Mouse (Mus musculus) Muller cell, postnatal 12 days (primary cell): ENCODE results near the gene Klhl20.
A peak's percentile ranks its signal among the peaks of the same experiment; 100 is the strongest.
"Not testable (repeated sequence)": the region's sequence is repeated elsewhere in the genome, so short reads cannot be mapped to it uniquely, and the experiment has no call there.

Experiments
- DNase-seq: peaks from one replicate; pipeline ENCODE4 v3.0.0-alpha.2; 2015; ENCODE audit errors: inconsistent ontology term

Gene Klhl20

DNA sequence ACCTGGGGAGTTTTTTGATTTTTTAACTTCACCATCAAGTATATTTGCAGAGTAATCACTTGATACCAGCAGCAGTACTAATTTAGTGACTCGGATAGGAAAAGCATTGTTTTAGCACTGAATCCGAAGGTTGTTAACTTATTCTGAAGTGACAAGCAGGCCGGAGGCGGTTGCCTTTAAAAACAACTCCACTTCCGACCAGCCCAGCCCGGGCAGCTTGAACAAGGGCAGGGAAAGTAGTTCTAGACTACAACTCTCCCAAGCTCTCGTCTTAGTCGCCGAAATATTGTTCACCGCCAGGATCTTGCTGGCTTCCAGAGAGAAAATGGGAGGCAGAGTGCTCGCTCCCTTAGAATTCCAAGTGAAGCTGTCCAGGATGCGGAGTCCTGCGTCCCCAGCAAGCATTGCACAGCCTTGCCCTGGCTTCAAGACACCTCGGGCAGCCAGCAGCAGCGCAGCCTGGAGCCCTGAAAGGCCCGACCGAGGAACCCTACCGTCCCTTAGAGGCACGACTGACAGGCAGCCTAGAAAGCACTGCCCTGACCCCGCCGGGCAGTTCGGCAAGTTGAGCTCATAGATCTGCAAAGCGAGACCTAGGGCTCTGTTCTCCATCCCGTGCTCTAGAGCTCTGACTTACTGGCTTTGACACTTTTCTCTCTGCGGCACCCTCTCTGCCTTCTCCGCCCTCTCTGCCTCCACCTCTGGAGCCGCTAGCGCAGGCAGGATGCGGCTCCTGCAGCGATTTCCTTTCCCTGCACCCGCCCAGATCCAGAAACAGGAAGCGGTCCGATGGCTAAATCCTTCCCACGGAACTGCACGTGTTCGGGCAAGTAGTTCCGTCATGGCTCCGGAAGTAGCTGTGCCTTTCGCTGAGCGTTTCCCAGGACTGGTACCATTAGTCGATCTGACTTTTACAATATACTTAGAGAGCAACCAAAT is at the start of gene Klhl20:
Gene Klhl20 (minus strand): TSS at position 786 of the 939 bp plus-strand sequence.
- peak; percentile 89 for DNase-seq

DNA sequence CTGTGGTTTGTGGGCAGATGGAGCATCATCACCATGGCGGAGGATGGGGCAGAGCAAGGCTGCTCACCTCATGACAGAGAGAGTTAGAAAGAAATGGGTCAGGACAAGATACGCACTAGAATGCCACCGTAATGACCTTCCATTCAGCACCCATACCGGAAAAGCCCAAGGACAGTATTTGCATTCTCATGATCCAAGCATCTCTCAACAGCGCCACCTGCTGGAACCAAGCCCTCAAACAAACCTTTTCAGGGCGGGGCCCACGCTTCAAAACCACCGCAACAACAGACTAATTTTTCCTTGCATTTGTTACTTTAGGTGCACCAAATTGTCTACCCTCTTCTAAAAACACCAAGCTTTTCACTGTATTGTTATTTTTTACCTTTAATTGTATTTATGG is 49.4 kb upstream of the Klhl20 start:
- no peak for DNase-seq

DNA sequence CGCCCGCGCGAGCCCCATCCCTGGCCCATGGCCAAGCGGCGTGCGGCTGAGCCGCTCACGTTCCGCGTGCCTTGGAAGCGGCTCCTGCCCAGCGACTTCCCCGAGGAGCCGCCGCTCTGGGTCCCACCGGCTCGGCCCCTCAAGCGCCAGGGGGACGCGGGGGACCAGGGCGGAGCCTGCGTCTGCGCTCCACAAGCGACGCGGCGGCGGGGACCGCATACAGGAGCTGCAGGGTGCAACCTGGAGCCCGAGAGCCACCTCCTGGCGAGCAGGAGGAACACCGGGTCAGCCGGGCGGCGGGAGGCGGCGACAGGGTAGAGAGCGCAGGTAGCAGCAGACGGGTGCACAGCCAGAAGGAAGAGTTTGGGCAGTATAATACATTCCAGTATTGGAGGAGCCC is 39.3 kb upstream of the Klhl20 start:
- DNase-seq: peak; percentile 70

DNA sequence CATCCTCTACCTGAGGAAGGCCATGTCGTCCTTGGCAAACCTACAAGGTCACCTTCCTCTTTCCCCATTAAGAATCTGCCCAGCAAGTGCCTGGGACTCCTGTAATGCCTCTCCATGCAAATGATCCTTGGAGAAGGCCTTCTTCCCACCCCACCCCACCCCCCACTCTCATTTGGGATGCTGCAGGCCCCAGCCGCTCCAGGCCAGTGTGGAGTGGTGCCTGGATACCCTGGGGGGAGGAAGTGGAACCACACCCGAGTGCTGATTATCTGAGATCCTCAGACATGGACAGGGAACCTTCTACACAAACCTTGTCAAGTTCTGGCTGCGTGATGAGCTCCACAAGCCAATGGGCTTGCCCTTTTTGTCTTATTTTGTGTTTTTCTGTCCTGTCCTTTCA is 29.0 kb upstream of the Klhl20 start:
- no peak for DNase-seq

DNA sequence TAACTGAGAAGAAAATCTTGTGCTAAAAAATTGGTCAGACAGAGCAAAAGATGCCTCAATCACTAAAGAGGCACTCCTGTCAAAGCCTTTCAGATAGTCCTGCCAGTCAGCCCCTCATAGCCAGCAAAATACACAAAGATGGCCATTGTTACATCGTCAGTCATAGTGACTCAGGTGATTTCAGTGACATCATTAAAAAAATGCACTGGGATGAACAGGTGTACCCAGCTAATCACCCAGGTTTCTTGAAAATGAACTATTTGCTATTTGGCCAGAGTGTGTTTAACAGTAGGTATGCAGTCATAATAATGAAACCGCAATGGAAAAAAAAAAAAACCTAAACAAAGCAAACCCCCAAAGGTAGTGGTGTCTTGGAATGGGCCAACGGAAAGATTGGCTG is 27.9 kb upstream of the Klhl20 start, which contains the start of gene Tex50:
Gene Tex50 (minus strand): TSS at position 101 of the 400 bp plus-strand sequence.
- DNase-seq: no peak

DNA sequence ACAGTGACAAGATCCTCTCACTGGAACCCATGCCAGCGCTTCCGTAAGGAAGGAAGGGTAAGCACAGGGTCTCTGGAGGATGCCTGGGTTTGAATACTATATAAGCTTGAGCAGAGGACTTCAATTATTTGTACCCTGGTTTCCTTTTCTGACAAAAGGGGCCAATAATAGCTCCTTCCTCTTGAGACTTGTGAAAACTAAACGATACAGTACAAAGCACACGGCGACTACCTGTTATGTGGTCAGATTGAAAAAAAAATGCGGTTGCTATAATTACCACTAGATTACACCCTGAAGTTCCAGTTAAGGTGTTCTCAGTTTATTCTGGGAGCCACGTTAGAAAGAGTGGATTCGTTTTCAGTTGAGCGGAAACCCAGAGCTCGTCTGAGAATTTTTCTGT is 25.2 kb upstream of the Klhl20 start:
- no peak for DNase-seq

DNA sequence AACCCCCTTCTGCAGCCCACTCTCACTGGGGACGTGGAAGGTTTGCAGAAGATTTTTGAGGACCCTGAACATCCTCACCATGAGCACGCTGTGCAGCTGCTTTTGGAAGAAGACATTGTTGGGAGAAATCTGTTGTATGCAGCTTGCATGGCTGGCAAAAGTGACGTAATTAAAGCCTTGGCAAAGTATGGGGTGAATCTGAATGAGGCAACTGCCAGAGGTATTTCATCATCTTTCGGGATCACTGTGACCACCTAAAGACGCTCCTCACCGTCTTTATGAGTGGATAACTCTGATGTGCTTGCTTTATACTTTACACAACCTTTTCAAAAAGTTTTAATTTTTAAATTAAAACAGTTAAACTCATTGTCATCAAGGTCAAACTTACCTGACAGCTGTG is 19.8 kb upstream of the Klhl20 start:
- no peak for DNase-seq

DNA sequence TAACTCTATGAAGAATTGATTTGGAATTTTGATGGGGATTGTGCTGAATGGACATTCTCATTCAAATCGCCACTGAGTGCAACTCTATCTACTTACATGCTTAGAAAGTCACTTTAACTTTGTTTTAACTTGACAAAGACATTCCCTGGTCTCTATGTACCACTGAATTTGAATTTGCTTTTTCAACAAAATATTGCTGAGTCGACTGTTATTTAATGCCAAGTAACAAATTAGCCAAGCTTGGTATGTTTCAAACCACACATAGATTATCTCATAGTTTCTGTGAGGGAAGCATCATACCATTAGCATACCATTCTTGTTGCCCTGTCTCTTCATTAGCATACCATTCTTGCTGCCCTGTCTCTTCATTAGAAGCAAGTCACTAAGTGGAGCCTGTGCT is 16.6 kb upstream of the Klhl20 start:
- DNase-seq: no peak

DNA sequence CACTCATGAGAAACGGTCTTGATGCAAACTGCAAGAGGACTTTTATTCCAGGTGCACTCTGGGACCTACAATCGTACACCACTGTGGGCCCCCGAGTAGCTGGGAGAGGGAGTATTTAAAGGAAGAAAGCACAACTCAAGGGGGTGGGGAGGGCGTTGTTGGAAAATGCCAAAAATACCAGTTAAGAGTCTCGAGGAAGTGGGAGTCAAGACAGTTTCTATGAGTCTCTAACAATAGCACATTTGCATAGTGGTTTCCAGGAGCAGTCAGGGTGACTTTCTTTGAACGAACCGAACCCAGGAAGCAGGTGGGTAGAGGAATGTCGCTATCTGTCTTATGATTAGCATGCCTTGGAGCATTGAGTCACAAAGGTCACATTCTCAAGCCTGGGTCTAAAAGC is 14.3 kb upstream of the Klhl20 start:
- not testable (repeated sequence) for DNase-seq

DNA sequence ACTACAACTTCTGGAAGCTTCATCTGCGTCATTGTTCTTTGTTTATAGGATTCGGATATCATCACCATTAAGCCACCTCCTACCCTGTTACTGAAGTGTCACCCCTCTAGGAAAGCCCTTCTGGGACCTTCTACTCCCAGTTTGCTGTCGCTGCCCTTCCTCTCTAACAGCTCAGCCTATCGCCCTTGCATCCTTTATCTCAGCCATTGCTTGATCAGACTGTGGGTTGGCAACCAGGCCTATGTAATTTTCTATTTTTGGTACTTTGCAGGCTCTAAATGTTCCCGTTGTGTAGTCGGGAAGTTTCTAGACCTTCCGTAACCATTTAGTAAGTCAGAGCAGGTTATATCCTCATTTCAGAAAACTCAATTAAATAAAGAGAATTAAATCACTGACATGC is 11.9 kb upstream of the Klhl20 start:
- no peak for DNase-seq

DNA sequence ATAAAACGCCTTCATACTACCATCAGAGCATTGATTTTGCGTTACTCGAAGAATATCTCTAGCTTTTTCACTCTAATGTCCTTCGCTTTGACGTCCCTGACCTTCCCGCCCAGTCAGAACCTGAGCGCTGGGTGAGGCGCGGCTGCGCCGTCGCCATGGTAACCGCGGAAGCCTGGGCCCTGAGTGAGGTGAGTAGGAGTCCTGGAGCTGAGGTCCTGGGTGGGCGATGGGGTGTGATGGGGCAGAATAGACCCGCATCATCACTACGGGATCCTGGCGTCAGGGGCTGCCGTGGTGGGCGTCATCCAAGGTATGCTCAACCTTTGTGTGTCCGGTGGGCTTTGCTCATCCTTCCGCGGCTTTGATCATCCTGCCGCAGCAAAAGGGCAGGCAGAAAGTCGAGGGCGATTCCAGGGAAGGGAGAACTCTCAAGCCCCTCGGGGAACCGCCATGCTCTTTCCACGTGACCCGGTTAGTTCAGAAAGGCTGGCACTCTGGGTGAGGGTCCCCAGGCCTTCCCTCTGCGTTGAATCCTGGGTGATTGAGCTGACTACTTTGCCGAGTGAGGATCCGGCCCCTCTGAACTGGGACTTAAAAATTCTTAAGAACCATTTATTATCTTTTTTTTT is 11.3 kb upstream of the Klhl20 start, which contains the start of gene Ankrd45:
Gene Ankrd45 (plus strand): TSS at position 161 of the 629 bp plus-strand sequence.
- peak; percentile 61 for DNase-seq

DNA sequence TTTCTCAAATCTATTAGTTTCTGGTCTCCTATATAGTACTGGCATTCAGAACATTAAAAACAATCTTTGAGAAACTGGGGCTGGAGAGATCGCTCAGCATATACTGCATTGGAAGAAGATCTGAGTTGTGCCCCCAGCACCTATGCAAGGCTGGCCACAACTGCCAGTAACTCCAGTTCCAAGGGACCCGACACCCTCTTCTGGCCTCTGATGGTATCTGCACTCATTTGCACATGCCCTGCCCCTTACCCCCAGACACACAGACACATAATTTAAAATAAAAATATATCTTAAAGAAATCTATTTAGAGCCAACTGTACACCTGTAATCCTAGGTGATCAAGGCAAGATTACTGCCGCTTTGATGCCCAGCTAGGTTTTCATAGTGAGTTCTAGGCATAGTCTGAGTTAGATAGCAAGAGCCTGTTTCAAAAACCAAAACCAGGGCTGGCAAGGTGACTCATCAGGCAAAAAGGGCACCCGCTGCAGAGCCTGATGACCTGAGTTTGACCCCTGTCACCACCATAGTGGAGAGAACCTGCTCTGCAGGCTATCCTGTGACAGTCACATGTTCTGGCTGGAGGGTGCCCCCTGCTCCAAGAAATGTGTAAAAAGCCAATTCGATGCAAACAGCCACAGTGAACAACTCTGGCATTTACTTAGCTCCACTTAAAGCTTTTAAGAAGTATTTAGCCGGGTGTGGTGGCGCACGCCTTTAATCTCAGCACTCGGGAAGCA is 8.9 kb upstream of the Klhl20 start:
- no peak for DNase-seq

DNA sequence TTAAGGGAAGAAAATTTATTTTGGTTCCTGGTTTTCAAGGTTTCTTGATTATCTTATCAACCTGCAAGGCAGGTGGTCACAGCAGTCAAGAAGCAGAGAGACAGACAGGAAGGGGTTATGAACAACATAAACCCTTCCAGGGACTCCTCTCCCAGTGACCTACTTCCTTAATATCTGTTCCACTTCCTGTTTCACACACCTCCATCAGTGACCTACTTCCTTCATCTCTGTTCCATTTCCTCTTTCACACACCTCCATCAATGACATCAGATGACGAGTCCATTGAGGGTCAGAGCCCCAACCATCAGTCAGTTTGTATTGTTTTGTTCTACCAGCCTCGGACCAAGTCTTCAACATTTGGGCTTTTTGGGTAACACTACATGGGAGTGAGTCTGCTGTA is 8.2 kb upstream of the Klhl20 start:
- no peak for DNase-seq

DNA sequence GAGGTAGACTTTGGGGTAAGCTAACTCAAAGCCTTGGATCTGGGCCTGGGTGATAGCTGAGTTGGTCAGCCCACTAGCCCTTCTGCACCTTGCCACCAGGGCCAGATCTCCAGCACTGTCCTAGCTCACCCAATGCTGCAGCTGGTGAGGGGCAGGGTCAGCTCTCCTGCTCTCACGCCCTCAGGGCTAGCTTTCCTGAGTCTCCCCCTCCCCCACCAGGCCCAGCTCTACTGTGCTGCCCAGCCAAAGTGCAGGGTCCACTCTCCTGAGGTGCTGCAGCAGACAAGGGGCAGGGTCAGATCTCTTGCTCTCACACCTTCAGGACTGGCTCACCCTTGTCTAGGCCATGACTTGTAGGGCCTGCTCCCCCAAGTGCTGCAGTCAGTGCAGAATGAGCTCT is 4.8 kb downstream of the Klhl20 start:
- no peak for DNase-seq

DNA sequence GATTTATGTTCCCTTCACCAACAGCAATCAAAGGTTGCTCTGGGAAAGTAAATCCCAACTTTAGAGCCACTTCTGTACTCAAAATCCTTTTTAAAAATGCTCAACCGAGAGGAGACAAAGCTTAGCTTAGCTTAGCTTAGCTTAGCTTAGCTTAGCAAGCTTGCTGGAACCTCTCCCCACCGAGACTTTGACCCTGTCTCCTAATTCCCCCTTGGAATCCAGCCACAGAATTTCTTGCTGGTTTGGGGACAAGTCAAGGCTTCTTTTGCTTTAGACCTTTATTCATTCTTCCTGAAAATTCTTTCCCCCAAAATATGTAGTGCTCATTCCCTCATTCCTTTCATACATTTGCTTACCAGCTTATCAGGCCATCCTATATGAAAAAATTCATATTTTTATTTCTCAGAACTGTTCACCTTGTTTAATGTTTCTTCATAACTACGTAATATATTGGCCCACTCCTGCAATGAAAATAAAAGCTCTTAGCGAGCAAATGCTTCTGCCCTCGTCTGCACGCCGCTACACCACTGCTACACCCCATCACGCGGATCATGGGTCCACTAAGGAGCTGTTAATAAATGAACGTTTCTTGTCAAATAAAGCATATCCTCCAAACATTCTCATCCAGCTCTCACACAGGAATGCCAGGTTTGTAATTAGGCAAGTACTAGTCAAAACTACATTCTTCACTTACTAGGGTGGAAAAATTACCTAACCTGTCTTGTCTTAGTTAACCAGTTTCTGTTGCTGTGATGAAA is 8.5 kb downstream of the Klhl20 start:
- no peak for DNase-seq

DNA sequence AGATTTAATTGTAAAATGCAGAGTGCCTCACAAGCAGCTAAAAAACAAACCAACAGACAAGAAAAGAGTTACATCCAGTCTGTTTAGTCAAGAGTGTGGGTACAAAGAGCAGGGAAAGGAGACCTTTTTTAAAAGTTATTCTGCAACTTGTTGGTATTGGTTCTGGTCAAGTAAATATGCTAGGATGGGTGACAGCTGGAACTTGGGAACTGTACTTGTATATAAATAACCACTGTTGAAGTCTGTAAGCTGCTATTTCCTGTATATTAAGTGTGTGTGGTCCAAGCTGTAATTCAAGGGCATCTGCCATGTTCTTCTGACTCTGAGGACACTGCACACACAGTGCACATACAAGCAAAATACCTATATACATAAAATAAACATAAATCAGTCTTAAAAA is 16.7 kb downstream of the Klhl20 start:
- DNase-seq: no peak

DNA sequence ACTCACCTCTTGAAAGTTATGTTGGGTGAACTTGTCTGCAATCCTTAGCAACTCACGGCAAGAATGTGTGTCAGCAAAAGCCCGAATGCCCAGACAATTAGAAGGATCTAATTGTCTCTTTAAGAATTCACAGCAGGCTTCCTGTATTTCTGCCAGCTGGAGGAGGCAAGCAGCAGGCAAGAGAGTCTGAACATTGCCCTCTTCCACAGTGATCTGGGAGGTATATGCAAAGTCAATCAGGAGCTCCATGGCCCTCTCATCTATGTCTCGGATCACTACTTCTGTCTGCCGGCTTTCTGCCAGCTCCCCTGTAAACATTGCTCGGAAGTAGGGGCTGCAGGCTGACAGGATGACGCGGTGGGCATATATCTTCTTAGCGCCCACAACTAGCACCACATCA is 22.1 kb downstream of the Klhl20 start:
- DNase-seq: peak; percentile 39

DNA sequence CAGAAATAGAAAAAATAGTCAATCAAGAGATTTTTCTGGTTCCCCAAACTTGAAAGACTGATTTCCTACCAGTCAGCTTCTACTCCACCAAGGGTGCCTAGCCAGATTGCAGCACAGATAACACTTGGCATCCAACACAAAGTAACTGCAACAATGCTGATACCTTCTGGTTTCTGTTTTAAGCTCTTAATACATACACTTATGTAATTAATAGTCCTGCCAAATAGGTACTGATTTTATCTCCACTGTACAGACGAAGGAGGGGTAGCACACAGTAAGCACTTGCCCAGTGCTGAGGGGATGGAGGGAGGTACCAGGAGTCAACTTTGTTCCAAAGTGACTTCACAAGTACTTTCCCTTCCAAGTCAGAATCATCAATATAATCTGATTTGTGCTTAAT is 27.5 kb downstream of the Klhl20 start:
- DNase-seq: no peak

DNA sequence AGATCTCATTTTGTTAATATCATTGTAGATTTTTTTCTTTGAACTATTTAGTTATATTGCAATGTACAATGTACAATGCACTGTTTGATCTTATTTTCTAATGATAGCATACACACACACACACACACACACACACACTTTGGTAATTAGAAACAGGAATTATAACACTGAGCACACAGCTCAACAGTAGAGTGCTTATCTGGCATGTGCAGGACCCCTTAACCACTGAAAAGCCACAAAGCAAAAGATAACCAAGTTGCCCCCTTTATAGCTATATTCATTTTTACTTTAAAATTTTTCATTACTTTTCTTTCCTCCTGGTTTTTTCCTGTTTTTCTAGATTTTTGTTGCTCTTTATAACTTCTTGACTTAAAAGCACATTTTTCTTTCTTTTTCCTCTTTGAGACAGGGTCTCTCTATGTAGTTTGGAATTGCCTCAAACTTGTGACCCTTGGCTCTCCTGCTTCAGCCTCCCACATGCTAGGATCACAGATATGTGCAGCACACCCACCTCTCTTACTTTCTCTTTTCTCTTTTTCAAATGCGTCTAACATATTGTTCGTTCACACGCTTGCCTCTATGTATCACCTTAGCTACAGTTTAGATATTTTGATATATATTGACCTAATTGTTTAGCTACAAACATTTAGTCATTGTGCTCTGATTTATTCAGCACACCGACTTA is 31.4 kb downstream of the Klhl20 start:
- DNase-seq: no peak

DNA sequence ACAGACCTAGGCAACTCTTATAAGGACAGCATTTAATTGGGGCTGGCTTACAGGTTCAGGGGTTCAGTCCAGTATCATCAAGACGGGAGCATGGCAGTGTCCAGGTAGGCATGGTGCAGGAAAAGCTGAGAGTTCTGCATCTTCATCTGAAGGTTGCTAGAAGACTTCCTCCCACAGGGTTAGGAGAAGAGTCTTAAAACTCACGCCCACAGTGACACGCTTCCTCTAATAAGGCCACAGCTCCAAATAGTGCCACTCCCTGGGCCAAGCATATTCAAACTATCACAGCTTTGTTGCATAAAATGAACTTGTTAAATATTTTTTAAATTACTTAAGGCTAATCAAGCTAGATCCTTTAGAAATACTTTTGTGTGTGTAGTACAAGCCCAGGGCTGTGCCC is 54.1 kb downstream of the Klhl20 start:
- DNase-seq: no peak

DNA sequence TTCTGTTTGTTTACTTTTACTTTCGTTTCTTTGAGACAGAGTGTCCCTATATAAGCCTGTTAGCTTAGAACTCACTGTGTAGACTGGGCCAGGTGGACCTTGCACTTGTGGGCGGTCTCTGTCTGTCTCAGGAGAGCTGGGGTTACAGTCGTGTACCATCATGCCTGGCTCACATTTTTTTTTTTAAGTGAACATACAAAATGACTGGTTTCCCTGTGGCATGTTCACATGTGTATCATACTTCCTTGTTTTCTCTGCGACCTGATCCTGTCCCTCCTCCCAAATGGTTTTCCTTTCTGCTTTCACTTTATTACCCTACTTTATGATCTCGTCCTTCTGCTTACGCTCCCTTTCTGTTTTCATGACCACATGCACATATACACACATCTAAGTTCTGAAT is 55.1 kb downstream of the Klhl20 start:
- no peak for DNase-seq
